Mouse (Mus musculus) cortical plate, adult 2 months (tissue): Measurements from ENCODE around the gene LTO1.

Source experiments
- CTCF ChIP-seq: fragments of 200-500 bp; IDR thresholded peaks from 2 replicates; pipeline ENCODE4 v1.5.1; 2011; ENCODE audit warnings: mild to moderate bottlenecking, control low read depth, low read length; ENCODE audit not compliant: insufficient read depth; ENCODE audit errors: extremely low read depth
- POLR2A ChIP-seq: fragments of 200-500 bp; IDR thresholded peaks from 2 replicates; pipeline ENCODE4 v1.6.1; 2011; ENCODE audit warnings: mild to moderate bottlenecking, low read length, control low read depth; ENCODE audit not compliant: insufficient read depth; ENCODE audit errors: extremely low read depth

DNA sequence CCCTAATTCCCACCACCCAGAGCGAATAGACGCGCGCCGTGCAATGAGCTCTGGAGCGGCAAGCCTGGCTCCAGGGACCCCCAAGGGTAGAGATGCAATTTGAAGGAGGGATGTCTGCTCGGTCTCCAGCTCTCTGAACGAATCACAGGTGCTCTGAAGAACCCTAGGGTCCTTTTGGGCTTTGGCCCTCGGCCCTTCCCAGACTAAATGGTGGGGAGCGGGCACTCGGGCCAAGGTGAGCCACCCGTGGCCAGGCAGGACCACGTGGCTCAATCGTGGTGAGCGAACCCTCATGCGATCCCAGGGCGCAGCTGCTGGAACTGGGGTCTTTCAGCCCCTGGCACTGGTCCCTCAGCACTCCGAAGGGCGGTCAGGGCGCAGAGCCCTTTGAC, 27.8 kb downstream of the LTO1 start:
- TF ChIP-seq POLR2A (no peak), CTCF (no peak)
